Mouse (Mus musculus): ENCODE results near the gene Ephx3. TPM values are rescaled to one million over a fixed set of nuclear protein-coding genes. Genes with fewer than 3 reads are reported as not detected.

Gene Ephx3
- polyA plus RNA-seq (2012; rRNA removed; ENCODE audit: low replicate concordance) = 2.5 and 5.4 TPM in 2 replicates

DNA sequence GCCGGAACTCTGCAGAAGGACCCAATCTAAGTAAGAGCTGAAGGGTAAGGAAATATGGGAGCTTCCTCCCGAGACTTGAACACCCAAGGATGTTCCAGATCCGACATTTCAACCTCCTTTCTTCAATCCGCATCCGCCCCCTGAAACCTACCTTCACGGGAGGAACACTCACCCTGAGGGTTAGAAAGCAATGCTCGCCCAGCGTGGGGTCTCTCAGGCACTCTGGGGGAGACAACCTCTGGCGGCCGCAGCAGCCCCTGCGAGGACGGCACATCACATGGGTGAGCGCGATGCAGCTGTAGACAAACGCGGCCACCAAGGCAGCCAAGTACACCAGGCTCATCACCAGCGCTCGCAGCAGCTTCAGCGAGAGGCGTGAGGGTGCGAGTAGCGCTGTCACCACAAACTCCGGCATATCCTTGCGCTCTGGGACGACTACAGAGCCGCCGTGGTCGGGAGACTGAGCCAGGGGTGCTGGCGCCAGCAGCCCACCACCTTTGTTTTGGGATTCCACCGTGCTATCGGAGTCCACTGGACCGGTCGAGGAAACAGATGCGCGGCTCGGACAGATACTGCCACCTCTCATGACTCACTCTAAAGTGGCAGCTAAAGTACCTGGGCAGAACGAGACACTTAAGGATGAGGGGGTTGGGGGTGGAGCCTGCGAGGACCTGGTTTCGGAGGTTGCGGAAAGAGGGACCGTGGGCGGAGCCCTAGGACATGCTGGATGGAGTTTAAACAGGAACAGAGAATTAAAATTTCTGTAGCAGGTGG is at the start of gene Ephx3:
Gene Ephx3, minus strand, starts transcription at position 687 of the 774 bp plus-strand sequence.

DNA sequence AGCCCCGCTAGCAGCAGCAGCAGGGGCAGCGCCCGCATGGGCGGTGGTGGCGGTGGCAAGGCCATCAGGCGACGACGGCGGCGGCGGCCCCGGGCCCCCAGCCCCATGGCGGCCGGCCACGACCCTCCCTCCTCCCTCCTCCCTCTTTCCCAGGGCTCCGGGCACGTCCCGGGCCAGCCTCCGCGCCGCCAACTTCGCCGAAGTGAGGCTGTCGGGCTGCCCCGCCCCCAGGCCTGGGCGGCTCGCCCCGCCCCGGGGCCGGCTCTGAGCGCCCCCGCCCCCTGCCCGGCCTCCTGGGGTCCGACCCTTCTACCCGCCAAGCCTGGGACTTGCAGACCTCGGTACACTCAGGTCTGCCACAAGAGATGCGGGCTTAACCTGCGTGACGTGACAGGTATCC is 22.7 kb downstream of the Ephx3 start, which contains the start of gene Notch3:
Gene Notch3, minus strand, starts transcription at position 166 of the 400 bp plus-strand sequence.

Other genes starting within 250 kb of the Ephx3 start
- 9.9 and 13.9 TPM in 2 replicates for gene Rrp1b, start 153.4 kb downstream of the Ephx3 start, polyA plus RNA-seq (2012; rRNA removed; ENCODE audit: low replicate concordance)
- 0.10 TPM in 1 of 2 replicates, not detected in the other for gene Hsf2bp, start 153.2 kb downstream of the Ephx3 start, polyA plus RNA-seq (2012; rRNA removed; ENCODE audit: low replicate concordance)
- 55.4 and 108 TPM in 2 replicates for gene Notch3, start 22.7 kb downstream of the Ephx3 start, polyA plus RNA-seq (2012; rRNA removed; ENCODE audit: low replicate concordance)
- gene Brd4, start 95.2 kb upstream of the Ephx3 start, polyA plus RNA-seq (2012; rRNA removed; ENCODE audit: low replicate concordance) = 20.0 and 46.1 TPM in 2 replicates
- 53.6 and 100 TPM in 2 replicates for gene Akap8, start 131.7 kb upstream of the Ephx3 start, polyA plus RNA-seq (2012; rRNA removed; ENCODE audit: low replicate concordance)
- 115 and 239 TPM in 2 replicates for gene Akap8l, start 161.1 kb upstream of the Ephx3 start, polyA plus RNA-seq (2012; rRNA removed; ENCODE audit: low replicate concordance)
- gene Wiz, start 199.9 kb upstream of the Ephx3 start, polyA plus RNA-seq (2012; rRNA removed; ENCODE audit: low replicate concordance) = 30.7 and 44.1 TPM in 2 replicates
- gene Rasal3, start 214.0 kb upstream of the Ephx3 start, polyA plus RNA-seq (2012; rRNA removed; ENCODE audit: low replicate concordance) = 69.0 and 131 TPM in 2 replicates
- 24.6 and 56.6 TPM in 2 replicates for gene Pglyrp2, start 234.6 kb upstream of the Ephx3 start, polyA plus RNA-seq (2012; rRNA removed; ENCODE audit: low replicate concordance)